ENCODE assay signal across 8 mouse cellular contexts in genomic region chr10:25239156-25239555, GRCm38 (mm10).
A peak's percentile ranks its signal among the peaks of the same experiment; 100 is the strongest.
DNase-seq lines count a peak whose midpoint lies in the region; ATAC-seq and TF ChIP-seq lines count a peak whose summit lies in the region.

No protein-coding gene starts in this region.

- no peak overlapping the region for H3K9ac ChIP-seq in neural tube, embryonic 15.5 days (replicated peaks)

- H3K4me2 ChIP-seq in neural tube, embryonic 15.5 days = no peak overlapping the region

- H3K36me3 ChIP-seq in E14TG2a.4 (ENCODE audit: insufficient read depth, low read length) = 0 out of 2 replicates have a peak, but pooled peaks cover 6% of the 10 kb centered on the region
- H3K36me3 ChIP-seq in neural tube, embryonic 15.5 days = no peaks in the 10 kb centered on the region

- no peaks in the 10 kb centered on the region for H3K9me3 ChIP-seq in E14TG2a.4 (ENCODE audit: low read length)
- H3K9me3 ChIP-seq in neural tube, embryonic 15.5 days (replicated peaks) = no peaks in the 10 kb centered on the region

- peak; percentile 18 to 45 for DNase-seq in heart, adult 18-20 months
- DNase-seq in heart, postnatal 25 days (ENCODE audit: low spot score) = no peak
- DNase-seq in cerebellum, adult 8-10 months = peak; percentile 40
- DNase-seq in forelimb bud, embryonic 11.5 days (ENCODE audit: low read depth, low spot score) = peak; percentile 56
- peak; percentile 45 for DNase-seq in left cerebral cortex, postnatal 4 days
- DNase-seq in adipocyte (ENCODE audit: low spot score) = no peak

- H3K27ac ChIP-seq in neural tube, embryonic 15.5 days (replicated peaks) = no peak overlapping the region

- H3K27me3 ChIP-seq in E14TG2a.4 (ENCODE audit: insufficient read depth, low read length) = no peaks in the 10 kb centered on the region
- H3K27me3 ChIP-seq in neural tube, embryonic 15.5 days (replicated peaks) = no peaks in the 10 kb centered on the region

- ATAC-seq in neural tube, embryonic 15.5 days (ENCODE audit: low FRiP score) = peak; percentile 50; the same call in 1 of the 2 replicates

- no peak overlapping the region for H3K4me3 ChIP-seq in E14TG2a.4 (replicated peaks; ENCODE audit: low read length)
- no peak overlapping the region for H3K4me3 ChIP-seq in neural tube, embryonic 15.5 days (replicated peaks)

- H3K4me1 ChIP-seq in E14TG2a.4 (replicated peaks; ENCODE audit: low read depth, low read length) = peaks cover 24% of the 10 kb centered on the region
- no peaks in the 10 kb centered on the region for H3K4me1 ChIP-seq in neural tube, embryonic 15.5 days

- peak; percentile 44 for TF ChIP-seq CTCF in E14TG2a.4 (conservative IDR thresholded peaks at IDR 0.05; ENCODE audit: low read length)

- intact Hi-C loops in heart, postnatal 25 days (cut with DNase I) = no loop called here
- intact Hi-C loops in left cerebral cortex, postnatal 4 days (cut with DNase I) = no loop called here

- 31% methylated on average over 9 of the region's 9 CpGs for WGBS in neural tube, embryonic 15.5 days

Comparison
In these comparisons a context has a peak if more than half of its experiments do, and no peak if none do; other contexts are left out.
1. DNase-seq: peak in heart, adult 18-20 months (2 of 2), cerebellum, adult 8-10 months (single experiment), forelimb bud, embryonic 11.5 days (single experiment) and left cerebral cortex, postnatal 4 days (single experiment); none in heart, postnatal 25 days (single experiment) and adipocyte (single experiment).